ENCODE assay signal across 26 mouse cellular contexts in genomic region chr14:86445139-86445538, GRCm38 (mm10).
DNase-seq lines count a peak whose midpoint lies in the region; ATAC-seq and TF ChIP-seq lines count a peak whose summit lies in the region.
"Had no signal": no experiment of that assay in that cellular context is flagged by ENCODE, and none has a peak within 500 bp of the region (broad histone marks: within the 10 kb centered on the region; RNA-seq: fewer than 3 reads in every experiment).

No protein-coding gene starts in this region.

- no peak overlapping the region for H3K27ac ChIP-seq in hindbrain, embryonic 11.5 days (ENCODE audit: low read depth, low read length)
- no peak overlapping the region for H3K27ac ChIP-seq in hindbrain, embryonic 16.5 days (ENCODE audit: low read depth, low read length)
- 0 out of 2 replicates have a peak overlapping the region, but pooled peaks have one; percentile 4 for H3K27ac ChIP-seq in liver, adult 2 months (replicated peaks; ENCODE audit: insufficient read depth, low read depth, low read length)
- H3K27ac ChIP-seq: embryonic facial prominence, embryonic 10.5 days; forebrain, embryonic 15.5 days; hindbrain, embryonic 14.5 days; kidney, postnatal 0 days; liver, embryonic 12.5 days; midbrain, embryonic 12.5 days had no signal

- no peak overlapping the region for H3K4me2 ChIP-seq in hindbrain, embryonic 11.5 days (replicated peaks; ENCODE audit: low read depth, low read length)
- no peak overlapping the region for H3K4me2 ChIP-seq in hindbrain, embryonic 16.5 days (ENCODE audit: low read length)
- H3K4me2 ChIP-seq: forebrain, embryonic 15.5 days; heart, embryonic 12.5 days; hindbrain, embryonic 14.5 days; liver, embryonic 12.5 days; midbrain, embryonic 12.5 days had no signal

- no peak overlapping the region for H3K9ac ChIP-seq in hindbrain, embryonic 11.5 days (ENCODE audit: low read depth, low read length)
- H3K9ac ChIP-seq in hindbrain, embryonic 16.5 days (ENCODE audit: low read depth, low read length) = no peak overlapping the region
- no peak overlapping the region for H3K9ac ChIP-seq in liver, adult 2 months (ENCODE audit: low read depth, low read length)
- H3K9ac ChIP-seq: forebrain, embryonic 15.5 days; heart, embryonic 12.5 days; hindbrain, embryonic 14.5 days; liver, embryonic 12.5 days; midbrain, embryonic 12.5 days had no signal

- 86% methylated on average over 4 of the region's 4 CpGs for WGBS in hindbrain, embryonic 11.5 days
- WGBS in hindbrain, embryonic 16.5 days = 81% methylated on average over 4 of the region's 4 CpGs
- 25% methylated on average over 4 of the region's 4 CpGs for WGBS in liver, adult 2 months

- no peaks in the 10 kb centered on the region for H3K27me3 ChIP-seq in hindbrain, embryonic 11.5 days (ENCODE audit: control insufficient read depth, insufficient read depth, low read length)
- no peaks in the 10 kb centered on the region for H3K27me3 ChIP-seq in hindbrain, embryonic 16.5 days (replicated peaks; ENCODE audit: control insufficient read depth, insufficient read depth, low read length)
- no peaks in the 10 kb centered on the region for H3K27me3 ChIP-seq in liver, adult 2 months (ENCODE audit: control insufficient read depth, insufficient read depth, low read length)
- H3K27me3 ChIP-seq: CH12.LX; forebrain, embryonic 15.5 days; heart, embryonic 12.5 days; liver, embryonic 12.5 days; midbrain, embryonic 12.5 days had no signal

- H3K4me1 ChIP-seq in hindbrain, embryonic 11.5 days (replicated peaks; ENCODE audit: control insufficient read depth, insufficient read depth, low read length) = no peaks in the 10 kb centered on the region
- H3K4me1 ChIP-seq in hindbrain, embryonic 16.5 days (ENCODE audit: control insufficient read depth, insufficient read depth, low read depth, low read length) = no peaks in the 10 kb centered on the region
- H3K4me1 ChIP-seq in liver, adult 2 months (ENCODE audit: control insufficient read depth, insufficient read depth, low read length) = peaks cover 1% of the 10 kb centered on the region; the same call in 1 of the 2 replicates
- H3K4me1 ChIP-seq: embryonic facial prominence, embryonic 10.5 days; liver, embryonic 12.5 days had no signal

- no peak overlapping the region for H3K4me3 ChIP-seq in hindbrain, embryonic 11.5 days (ENCODE audit: low read depth, low read length)
- H3K4me3 ChIP-seq in hindbrain, embryonic 16.5 days (ENCODE audit: low read length) = no peak overlapping the region
- H3K4me3 ChIP-seq in liver, adult 2 months (ENCODE audit: insufficient read depth, low read depth, low read length) = no peak overlapping the region
- H3K4me3 ChIP-seq: embryonic facial prominence, embryonic 10.5 days; forebrain, embryonic 15.5 days; heart, embryonic 12.5 days; liver, embryonic 12.5 days; midbrain, embryonic 12.5 days had no signal

- no peaks in the 10 kb centered on the region for H3K9me3 ChIP-seq in hindbrain, embryonic 11.5 days (ENCODE audit: control insufficient read depth, low read length)
- no peaks in the 10 kb centered on the region for H3K9me3 ChIP-seq in hindbrain, embryonic 16.5 days (ENCODE audit: control insufficient read depth, low read length)
- H3K9me3 ChIP-seq: embryonic facial prominence, embryonic 10.5 days; forebrain, embryonic 15.5 days; heart, embryonic 12.5 days; liver, embryonic 12.5 days; midbrain, embryonic 12.5 days had no signal

- no peak for TF ChIP-seq POLR2A in liver, adult 2 months (IDR thresholded peaks at IDR 0.05; ENCODE audit: extremely low read depth, insufficient read depth, low read length)

- no peaks in the 10 kb centered on the region for H3K79me2 ChIP-seq in liver, adult 2 months (ENCODE audit: control insufficient read depth, insufficient read depth, low read length)

- no peak for DNase-seq in hindbrain, embryonic 11.5 days (ENCODE audit: low spot score)
- DNase-seq in liver, adult 2 months (ENCODE audit: extremely low read depth, low read depth, low spot score) = peak; percentile 97
- no peak for DNase-seq in liver
- peak; percentile 17 for DNase-seq in cerebellum, adult 9-10 months
- DNase-seq in spleen, postnatal 14 days (ENCODE audit: low spot score in 2 of 2) = no peak
- DNase-seq: adrenal gland, adult 2 months; B cell, adult 2 months; gastrocnemius, postnatal 10 days; heart, postnatal 10 days; lung, adult 18-20 months; lung, postnatal 14 days; right cerebral cortex, postnatal 14 days; thymus, postnatal 14 days had no signal

- TF ChIP-seq CTCF in liver, adult 2 months (IDR thresholded peaks at IDR 0.05; ENCODE audit: low read depth, low read length) = no peak

- ATAC-seq in hindbrain, embryonic 11.5 days (ENCODE audit: low FRiP score) = peak; percentile 27; the same call in 1 of the 2 replicates
- ATAC-seq in hindbrain, embryonic 16.5 days = no peak
- no peak for ATAC-seq in inflammation-experienced regulatory T-cells, adult 6 months
- ATAC-seq: forebrain, embryonic 15.5 days; intestine, embryonic 16.5 days; liver, embryonic 12.5 days; Patski had no signal

- H3K36me3 ChIP-seq in hindbrain, embryonic 11.5 days (ENCODE audit: control insufficient read depth, insufficient read depth, low read length) = no peaks in the 10 kb centered on the region
- H3K36me3 ChIP-seq in hindbrain, embryonic 16.5 days (ENCODE audit: control insufficient read depth, insufficient read depth, low read length) = no peaks in the 10 kb centered on the region
- H3K36me3 ChIP-seq in liver, adult 2 months (ENCODE audit: control insufficient read depth, insufficient read depth, low read length) = no peaks in the 10 kb centered on the region
- H3K36me3 ChIP-seq: embryonic facial prominence, embryonic 10.5 days; forebrain, embryonic 15.5 days; G1E; heart, embryonic 12.5 days; liver, embryonic 12.5 days; midbrain, embryonic 12.5 days had no signal

Comparison
In these comparisons a context has a peak if more than half of its experiments do, and no peak if none do; other contexts are left out.
1. DNase-seq: peak in liver, adult 2 months (single experiment) and cerebellum, adult 9-10 months (single experiment); none in hindbrain, embryonic 11.5 days (single experiment), liver (single experiment) and spleen, postnatal 14 days (0 of 2).